Mouse (Mus musculus) heart, adult 2 months (tissue): Measurements from ENCODE around the gene Castor1. TPM values are rescaled to one million over a fixed set of nuclear protein-coding genes. Genes with fewer than 3 reads are reported as not detected.

Source experiments
- DNase-seq, 2 experiments: peaks; one replicate each; pipeline ENCODE4 v3.0.0; 2021
- H3K27ac ChIP-seq: fragments of 200-600 bp; 2 replicates; pipeline ENCODE4 v1.8.1; 2022
- H3K27me3 ChIP-seq: fragments of 200-500 bp; 2 replicates; pipeline ENCODE4 v1.6.1; 2012; ENCODE audit warnings: mild to moderate bottlenecking, low read length, inconsistent platforms, mixed read lengths; ENCODE audit not compliant: control insufficient read depth, insufficient read depth
- H3K36me3 ChIP-seq: fragments of 200-500 bp; 2 replicates; pipeline ENCODE4 v1.6.1; 2012; ENCODE audit warnings: low read length, inconsistent platforms; ENCODE audit not compliant: control insufficient read depth, insufficient read depth
- H3K4me1 ChIP-seq: fragments of 200-500 bp; 2 replicates; pipeline ENCODE4 v1.6.1; 2011; ENCODE audit warnings: low read length; ENCODE audit not compliant: control insufficient read depth, insufficient read depth
- H3K4me3 ChIP-seq: fragments of 200-600 bp; 2 replicates; pipeline ENCODE4 v1.8.1; 2022
- H3K79me2 ChIP-seq: fragments of 200-500 bp; replicated peaks from 2 replicates; pipeline ENCODE4 v1.6.1; 2012; ENCODE audit warnings: mild to moderate bottlenecking, inconsistent platforms, low read length, moderate library complexity, mixed read lengths; ENCODE audit not compliant: control insufficient read depth, insufficient read depth
- H3K9ac ChIP-seq: fragments of 200-500 bp; 2 replicates; pipeline ENCODE4 v1.6.1; 2012; ENCODE audit warnings: low read depth, mild to moderate bottlenecking, control low read depth, inconsistent platforms, low read length, mixed read lengths
- CTCF ChIP-seq: fragments of 200-600 bp; IDR thresholded peaks from 2 replicates; pipeline ENCODE4 v1.8.1; 2022; ENCODE audit warnings: antibody characterized with exemption, mild to moderate bottlenecking, moderate library complexity
- EP300 ChIP-seq: fragments of 200-500 bp; IDR thresholded peaks from 2 replicates; pipeline ENCODE4 v1.6.1; 2011; ENCODE audit warnings: low read depth, low read length, control low read depth; ENCODE audit not compliant: insufficient read depth
- POLR2A ChIP-seq: fragments of 200-500 bp; IDR thresholded peaks from 2 replicates; pipeline ENCODE4 v1.6.1; 2011; ENCODE audit warnings: mild to moderate bottlenecking, low read depth, low read length, control low read depth; ENCODE audit not compliant: insufficient read depth
- WGBS: fragments of 180-500 bp; shearing (Covaris S2); methylation state at CpG from one replicate; pipeline ENCODE4 v1.1.7; 2018; 5-methylcytosine and 5-hydroxymethylcytosine counted together
- intact Hi-C: fragments of 180-260 bp; cut with DNase I; formaldehyde crosslinking; loops from one replicate; pipeline ENCODE4 v1.15.1; 2025
- polyA plus RNA-seq: library from polyadenylated mRNA; depleted of rRNA; stranded (reverse); fragments of >200 nt; gene quantifications from 2 replicates; pipeline ENCODE4 v1.2.3, GENCODE M21; 2012
- total RNA-seq, 2 experiments: library from RNA; stranded (reverse); gene quantifications; 2 replicates each; pipeline ENCODE4 v1.2.3; 2021

Castor1 gene
- total and polyA plus RNA-seq, 3 experiments = 4.0 to 13.5 (median 5.9) TPM

- no peaks in the 10 kb centered on the region for H3K36me3 ChIP-seq
- H3K79me2 ChIP-seq = no peaks in the 10 kb centered on the region
- intact Hi-C loops = loop anchor here (1.0 to 2.0 kb wide), 3 partner anchors 38 to 164 kb away; no protein-coding TSS in a partner anchor
- no peak overlapping the region for H3K9ac ChIP-seq
- DNase-seq = peak; percentile 85 to 93
- H3K27me3 ChIP-seq = no peaks in the 10 kb centered on the region
- no peak overlapping the region for H3K27ac ChIP-seq
- H3K4me1 ChIP-seq = peaks cover 5% of the 10 kb centered on the region
- TF ChIP-seq CTCF (peak; percentile 96; the same call in 1 of the 2 replicates), POLR2A (no peak), EP300 (peak; percentile 97)
- no peak overlapping the region for H3K4me3 ChIP-seq
- WGBS = under 1% methylated on average over 7 of the region's 7 CpGs
Measured at GRCm38 (mm10) chr11:4258657-4259082, 40.6 kb downstream of the Castor1 start.

GRCm38 (mm10) chr11:4260463-4261187 is 42.6 kb downstream of the Castor1 start:
- no peaks in the 10 kb centered on the region for H3K36me3 ChIP-seq
- DNase-seq = peak; percentile 58 to 59
- H3K4me1 ChIP-seq = peaks cover 7% of the 10 kb centered on the region
- H3K27me3 ChIP-seq = no peaks in the 10 kb centered on the region
- WGBS = 11% methylated on average over 14 of the region's 14 CpGs
- no peak overlapping the region for H3K9ac ChIP-seq
- no peaks in the 10 kb centered on the region for H3K79me2 ChIP-seq
- intact Hi-C loops = no loop called here
- H3K4me3 ChIP-seq = no peak overlapping the region
- TF ChIP-seq CTCF = no peak
- TF ChIP-seq POLR2A = no peak
- no peak for TF ChIP-seq EP300
- H3K27ac ChIP-seq = no peak overlapping the region

- H3K9ac ChIP-seq = no peak overlapping the region
- intact Hi-C loops = no loop called here
- H3K27me3 ChIP-seq = no peaks in the 10 kb centered on the region
- TF ChIP-seq CTCF (peak; percentile 65), POLR2A (no peak)
- no peak overlapping the region for H3K27ac ChIP-seq
- H3K4me3 ChIP-seq = no peak overlapping the region
- peaks cover 7% of the 10 kb centered on the region for H3K4me1 ChIP-seq
- no peaks in the 10 kb centered on the region for H3K79me2 ChIP-seq
- DNase-seq = peak; percentile 58 to 69
- no peaks in the 10 kb centered on the region for H3K36me3 ChIP-seq
- WGBS = 42% methylated on average over 7 of the region's 7 CpGs
Measured at GRCm38 (mm10) chr11:4261188-4261494, 43.1 kb downstream of the Castor1 start.

GRCm38 (mm10) chr11:4261969-4262368 is 43.9 kb downstream of the Castor1 start:
- peak in 1 of 2 experiments; percentile 39 for DNase-seq
- Histone ChIP-seq H3K36me3 (no peaks in the 10 kb centered on the region), H3K4me3 (no peak overlapping the region), H3K9ac (no peak overlapping the region), H3K4me1 (peaks cover 7% of the 10 kb centered on the region), H3K79me2 (no peaks in the 10 kb centered on the region), H3K27ac (no peak overlapping the region), H3K27me3 (no peaks in the 10 kb centered on the region)
- WGBS = 24% methylated on average over 5 of the region's 5 CpGs
- peak; percentile 49 for TF ChIP-seq CTCF
- no peak for TF ChIP-seq EP300
- TF ChIP-seq POLR2A = no peak
- intact Hi-C loops = no loop called here

GRCm38 (mm10) chr11:4262847-4263246 is 44.8 kb downstream of the Castor1 start:
- H3K27me3 ChIP-seq = no peaks in the 10 kb centered on the region
- intact Hi-C loops = no loop called here
- H3K27ac ChIP-seq = no peak overlapping the region
- no peak overlapping the region for H3K4me3 ChIP-seq
- H3K79me2 ChIP-seq = no peaks in the 10 kb centered on the region
- WGBS = 23% methylated on average over 7 of the region's 7 CpGs
- TF ChIP-seq CTCF = no peak
- no peak for TF ChIP-seq EP300
- TF ChIP-seq POLR2A = no peak
- no peak overlapping the region for H3K9ac ChIP-seq
- H3K36me3 ChIP-seq = no peaks in the 10 kb centered on the region
- DNase-seq = no peak
- peaks cover 7% of the 10 kb centered on the region for H3K4me1 ChIP-seq

- H3K9ac ChIP-seq = no peak overlapping the region
- no peaks in the 10 kb centered on the region for H3K36me3 ChIP-seq
- no peak for DNase-seq
- H3K4me3 ChIP-seq = no peak overlapping the region
- H3K27ac ChIP-seq = no peak overlapping the region
- peaks cover 7% of the 10 kb centered on the region for H3K4me1 ChIP-seq
- intact Hi-C loops = no loop called here
- H3K27me3 ChIP-seq = no peaks in the 10 kb centered on the region
- 88% methylated on average over 1 of the region's 1 CpGs for WGBS
- TF ChIP-seq EP300 (no peak), POLR2A (no peak), CTCF (no peak)
- H3K79me2 ChIP-seq = no peaks in the 10 kb centered on the region
Measured at GRCm38 (mm10) chr11:4263296-4263695, 45.3 kb downstream of the Castor1 start.
